Mouse (Mus musculus) embryonic facial prominence, embryonic 14.5 days (tissue): ENCODE results near the gene Fam50a. TPM values are rescaled to one million over a fixed set of nuclear protein-coding genes. Genes with fewer than 3 reads are reported as not detected.

ENCODE experiments used
- ATAC-seq: fragments of 200-750 bp; cut with Nextera tagmentation; 2 replicates; pipeline ENCODE4 v1.8.0; 2017; ENCODE audit warnings: low read depth, moderate number of reproducible peaks, moderate TSS enrichment
- DNase-seq: peaks from one replicate; pipeline ENCODE4 v3.0.0-alpha.2; 2015; ENCODE audit warnings: low spot score
- H3K27ac ChIP-seq: fragments of 300-500 bp; sonication (generic); replicated peaks from 2 replicates; pipeline ENCODE4 v1.5.1; 2014; ENCODE audit warnings: low read depth, mild to moderate bottlenecking, low read length, moderate library complexity
- H3K27me3 ChIP-seq: fragments of 300-500 bp; sonication (generic); replicated peaks from 2 replicates; pipeline ENCODE4 v1.6.1; 2014; ENCODE audit warnings: low read length; ENCODE audit not compliant: control insufficient read depth, insufficient read depth
- H3K36me3 ChIP-seq: fragments of 300-500 bp; sonication (generic); 2 replicates; pipeline ENCODE4 v1.6.1; 2014; ENCODE audit warnings: low read length, mixed read lengths; ENCODE audit not compliant: control insufficient read depth, insufficient read depth
- H3K4me1 ChIP-seq: fragments of 300-500 bp; sonication (generic); 2 replicates; pipeline ENCODE4 v1.6.1; 2014; ENCODE audit warnings: antibody characterized with exemption, low read length; ENCODE audit not compliant: control insufficient read depth, insufficient read depth
- H3K4me2 ChIP-seq: fragments of 300-500 bp; sonication (generic); 2 replicates; pipeline ENCODE4 v1.6.1; 2014; ENCODE audit warnings: low read depth, mild to moderate bottlenecking, low read length, moderate library complexity, mixed read lengths
- H3K4me3 ChIP-seq: fragments of 300-500 bp; sonication (generic); 2 replicates; pipeline ENCODE4 v1.5.1; 2014; ENCODE audit warnings: low read depth, mild to moderate bottlenecking, low read length
- H3K9ac ChIP-seq: fragments of 300-500 bp; sonication (generic); 2 replicates; pipeline ENCODE4 v1.6.1; 2014; ENCODE audit warnings: low read depth, mild to moderate bottlenecking, low read length, moderate library complexity, mixed read lengths
- H3K9me3 ChIP-seq: fragments of 300-500 bp; sonication (generic); 2 replicates; pipeline ENCODE4 v1.6.1; 2016; ENCODE audit warnings: low read length; ENCODE audit not compliant: control insufficient read depth
- WGBS: fragments of 180-500 bp; shearing (Covaris S2); extraction: QIAGEN DNeasy Blood & Tissue Kit; methylation state at CpG from one replicate; pipeline ENCODE4 v1.1.7; 2014; 5-methylcytosine and 5-hydroxymethylcytosine counted together
- microRNA-seq: library from miRNA; unstranded; fragments of <30 nt; microRNA quantifications from one replicate; pipeline ENCODE4, GENCODE M21; 2016; ENCODE audit warnings: borderline number of aligned reads
- polyA plus RNA-seq: library from polyadenylated mRNA; unstranded; fragments of >200 nt; fragmentation: Nextera tagmentation; extraction: Ambion mirVana; gene quantifications from 2 replicates; pipeline ENCODE4 v1.2.1, GENCODE M21; 2014

Fam50a gene
- polyA plus RNA-seq, 1 experiment from 2014 or later = 45.6 TPM

- DNase-seq (no peak), ATAC-seq (no peak)
- Histone ChIP-seq H3K27me3 (no peaks in the 10 kb centered on the region), H3K4me1 (no peaks in the 10 kb centered on the region), H3K9me3 (no peaks in the 10 kb centered on the region), H3K36me3 (0 out of 2 replicates have a peak, but pooled peaks cover 12% of the 10 kb centered on the region), H3K9ac (peak overlapping the region; percentile 81), H3K4me3 (peak overlapping the region; percentile 56), H3K27ac (0 out of 2 replicates have a peak overlapping the region, but pooled peaks have one; percentile 78), H3K4me2 (peak overlapping the region; percentile 64)
- 64% methylated on average over 10 of the region's 10 CpGs for WGBS
These were observed 54.7 kb downstream of the Fam50a start for GRCm38 (mm10) chrX:74367512-74367911.

- Histone ChIP-seq H3K4me3 (peak overlapping the region; percentile 56), H3K4me1 (no peaks in the 10 kb centered on the region), H3K27me3 (no peaks in the 10 kb centered on the region), H3K9ac (peak overlapping the region; percentile 81), H3K36me3 (0 out of 2 replicates have a peak, but pooled peaks cover 12% of the 10 kb centered on the region), H3K27ac (peak overlapping the region; percentile 78), H3K4me2 (peak overlapping the region; percentile 64), H3K9me3 (no peaks in the 10 kb centered on the region)
- ATAC-seq (peak; percentile 86), DNase-seq (peak; percentile 74)
- 13% methylated on average over 13 of the region's 49 CpGs for WGBS
These were observed 55.5 kb downstream of the Fam50a start for GRCm38 (mm10) chrX:74368209-74368909.

Small RNA genes within 50 kb of the gene (microRNA-seq; reads per million reads assigned to microRNA genes)
- not detected for gene Mir7091
- gene Mir7092 = 1.3 reads per million

Other genes with a start within 250 kb of the Fam50a start
- not detected in 2 replicates for gene Opn1mw, start 185.6 kb upstream of the Fam50a start, polyA plus RNA-seq
- 10.4 and 11.3 TPM in 2 replicates for gene Mecp2, start 177.7 kb upstream of the Fam50a start, polyA plus RNA-seq
- not detected in 2 replicates for gene Tex28, start 145.2 kb upstream of the Fam50a start, polyA plus RNA-seq
- gene Tktl1, start 135.8 kb upstream of the Fam50a start, polyA plus RNA-seq = not detected in 2 replicates
- 284 and 324 TPM in 2 replicates for gene Flna, start 63.2 kb upstream of the Fam50a start, polyA plus RNA-seq
- 26.1 and 26.9 TPM in 2 replicates for gene Emd, start 58.3 kb upstream of the Fam50a start, polyA plus RNA-seq
- 898 and 935 TPM in 2 replicates for gene Rpl10, start 42.2 kb upstream of the Fam50a start, polyA plus RNA-seq
- gene Taz, start 31.1 kb upstream of the Fam50a start, polyA plus RNA-seq = 61.5 and 63.1 TPM in 2 replicates
- gene Dnase1l1, start 30.7 kb upstream of the Fam50a start, polyA plus RNA-seq = 16.5 and 19.3 TPM in 2 replicates
- 138 and 143 TPM in 2 replicates for gene Atp6ap1, start 15.9 kb upstream of the Fam50a start, polyA plus RNA-seq
- 156 and 180 TPM in 2 replicates for gene Gdi1, start 8.0 kb upstream of the Fam50a start, polyA plus RNA-seq
- gene Plxna3, start 16.0 kb downstream of the Fam50a start, polyA plus RNA-seq = 18.0 and 19.7 TPM in 2 replicates
- gene Lage3, start 40.6 kb downstream of the Fam50a start, polyA plus RNA-seq = 94.0 and 104 TPM in 2 replicates
- gene Ubl4a, start 60.2 kb downstream of the Fam50a start, polyA plus RNA-seq = 78.8 and 83.5 TPM in 2 replicates
- 21.4 and 22.5 TPM in 2 replicates for gene Slc10a3, start 60.3 kb downstream of the Fam50a start, polyA plus RNA-seq
- 38.4 and 43.0 TPM in 2 replicates for gene Fam3a, start 80.2 kb downstream of the Fam50a start, polyA plus RNA-seq
- gene Ikbkg, start 80.3 kb downstream of the Fam50a start, polyA plus RNA-seq = 20.7 and 25.4 TPM in 2 replicates
- 43.9 and 50.7 TPM in 2 replicates for gene G6pdx, start 116.2 kb downstream of the Fam50a start, polyA plus RNA-seq
- gene Gm6880, start 168.4 kb downstream of the Fam50a start, polyA plus RNA-seq = not detected in 2 replicates